Mouse (Mus musculus): ENCODE data around the gene Ankmy2. TPM values are rescaled to one million over a fixed set of nuclear protein-coding genes. Genes with fewer than 3 reads are reported as not detected.

Ankmy2 gene
- polyA plus RNA-seq, 1 experiment = 16.9 TPM

GRCm38 (mm10) chr12:36136285-36136684 is 20.6 kb upstream of the Ankmy2 start:
- no peaks in the 10 kb centered on the region for H3K4me1 ChIP-seq (ENCODE audit: control insufficient read depth, insufficient read depth, low read length)
- H3K27me3 ChIP-seq (replicated peaks; ENCODE audit: control insufficient read depth, insufficient read depth, low read length) = no peaks in the 10 kb centered on the region
- WGBS = 95% methylated on average over 8 of the region's 8 CpGs
- no peak overlapping the region for H3K27ac ChIP-seq (ENCODE audit: insufficient read depth, low read depth, low read length)
- no peak for DNase-seq
- TF ChIP-seq CTCF (conservative IDR thresholded peaks at IDR 0.05; ENCODE audit: insufficient read depth, insufficient read length, low read depth, low read length) (no peak), POLR2A (IDR thresholded peaks at IDR 0.05; ENCODE audit: low read depth, low read length) (no peak)
- no peak overlapping the region for H3K4me3 ChIP-seq (ENCODE audit: insufficient read depth, low read depth, low read length)
- no peaks in the 10 kb centered on the region; the same call in 1 of the 2 replicates for H3K36me3 ChIP-seq (ENCODE audit: control insufficient read depth, insufficient read depth, low read length)

- 85% methylated on average over 4 of the region's 4 CpGs for WGBS
- Histone ChIP-seq H3K36me3 (ENCODE audit: control insufficient read depth, insufficient read depth, low read length) (no peaks in the 10 kb centered on the region; the same call in 1 of the 2 replicates), H3K27me3 (replicated peaks; ENCODE audit: control insufficient read depth, insufficient read depth, low read length) (no peaks in the 10 kb centered on the region), H3K4me3 (ENCODE audit: insufficient read depth, low read depth, low read length) (no peak overlapping the region), H3K27ac (ENCODE audit: insufficient read depth, low read depth, low read length) (no peak overlapping the region), H3K4me1 (ENCODE audit: control insufficient read depth, insufficient read depth, low read length) (no peaks in the 10 kb centered on the region)
- TF ChIP-seq CTCF (conservative IDR thresholded peaks at IDR 0.05; ENCODE audit: insufficient read depth, insufficient read length, low read depth, low read length) (no peak), POLR2A (IDR thresholded peaks at IDR 0.05; ENCODE audit: low read depth, low read length) (no peak)
- no peak for DNase-seq
Observed at GRCm38 (mm10) chr12:36137192-36137591, 19.7 kb upstream of the Ankmy2 start.

GRCm38 (mm10) chr12:36140401-36140800 is 16.5 kb upstream of the Ankmy2 start:
- Histone ChIP-seq H3K4me3 (ENCODE audit: insufficient read depth, low read depth, low read length) (no peak overlapping the region), H3K36me3 (ENCODE audit: control insufficient read depth, insufficient read depth, low read length) (no peaks in the 10 kb centered on the region), H3K27me3 (replicated peaks; ENCODE audit: control insufficient read depth, insufficient read depth, low read length) (no peaks in the 10 kb centered on the region), H3K4me1 (ENCODE audit: control insufficient read depth, insufficient read depth, low read length) (no peaks in the 10 kb centered on the region), H3K27ac (ENCODE audit: insufficient read depth, low read depth, low read length) (no peak overlapping the region)
- WGBS = 82% methylated on average over 6 of the region's 6 CpGs
- TF ChIP-seq POLR2A (IDR thresholded peaks at IDR 0.05; ENCODE audit: low read depth, low read length) (no peak), CTCF (conservative IDR thresholded peaks at IDR 0.05; ENCODE audit: insufficient read depth, insufficient read length, low read depth, low read length) (no peak)
- DNase-seq = peak; percentile 9

GRCm38 (mm10) chr12:36146230-36147011 is 10.5 kb upstream of the Ankmy2 start:
- TF ChIP-seq POLR2A (IDR thresholded peaks at IDR 0.05; ENCODE audit: low read depth, low read length) = no peak
- no peak for TF ChIP-seq CTCF (conservative IDR thresholded peaks at IDR 0.05; ENCODE audit: insufficient read depth, insufficient read length, low read depth, low read length)
- 76% methylated on average over 3 of the region's 3 CpGs for WGBS
- Histone ChIP-seq H3K4me3 (ENCODE audit: insufficient read depth, low read depth, low read length) (no peak overlapping the region), H3K27ac (ENCODE audit: insufficient read depth, low read depth, low read length) (no peak overlapping the region), H3K27me3 (replicated peaks; ENCODE audit: control insufficient read depth, insufficient read depth, low read length) (no peaks in the 10 kb centered on the region), H3K36me3 (ENCODE audit: control insufficient read depth, insufficient read depth, low read length) (no peaks in the 10 kb centered on the region), H3K4me1 (ENCODE audit: control insufficient read depth, insufficient read depth, low read length) (peaks cover 3% of the 10 kb centered on the region; the same call in 1 of the 2 replicates)
- no peak for DNase-seq

GRCm38 (mm10) chr12:36150265-36150664 is 6.6 kb upstream of the Ankmy2 start:
- no peaks in the 10 kb centered on the region for H3K36me3 ChIP-seq (ENCODE audit: control insufficient read depth, insufficient read depth, low read length)
- WGBS = 91% methylated on average over 2 of the region's 2 CpGs

GRCm38 (mm10) chr12:36150737-36151136 is 6.2 kb upstream of the Ankmy2 start:
- Histone ChIP-seq H3K36me3 (ENCODE audit: control insufficient read depth, insufficient read depth, low read length) (no peaks in the 10 kb centered on the region), H3K27me3 (replicated peaks; ENCODE audit: control insufficient read depth, insufficient read depth, low read length) (no peaks in the 10 kb centered on the region), H3K4me3 (ENCODE audit: insufficient read depth, low read depth, low read length) (no peak overlapping the region), H3K27ac (ENCODE audit: insufficient read depth, low read depth, low read length) (no peak overlapping the region), H3K4me1 (ENCODE audit: control insufficient read depth, insufficient read depth, low read length) (peaks cover 5% of the 10 kb centered on the region; the same call in 1 of the 2 replicates)
- WGBS = 90% methylated on average over 2 of the region's 2 CpGs
- DNase-seq = no peak
- TF ChIP-seq CTCF (conservative IDR thresholded peaks at IDR 0.05; ENCODE audit: insufficient read depth, insufficient read length, low read depth, low read length) (no peak), POLR2A (IDR thresholded peaks at IDR 0.05; ENCODE audit: low read depth, low read length) (no peak)

More at GRCm38 (mm10) chr12:36150265-36150664, 6.6 kb upstream of the Ankmy2 start:
- peaks cover 5% of the 10 kb centered on the region; the same call in 1 of the 2 replicates for H3K4me1 ChIP-seq (ENCODE audit: control insufficient read depth, insufficient read depth, low read length)
- no peak overlapping the region for H3K4me3 ChIP-seq (ENCODE audit: insufficient read depth, low read depth, low read length)
- H3K27ac ChIP-seq (ENCODE audit: insufficient read depth, low read depth, low read length) = no peak overlapping the region
- no peak for DNase-seq
- H3K27me3 ChIP-seq (replicated peaks; ENCODE audit: control insufficient read depth, insufficient read depth, low read length) = no peaks in the 10 kb centered on the region
- TF ChIP-seq POLR2A (IDR thresholded peaks at IDR 0.05; ENCODE audit: low read depth, low read length) (no peak), CTCF (conservative IDR thresholded peaks at IDR 0.05; ENCODE audit: insufficient read depth, insufficient read length, low read depth, low read length) (no peak)

- peak; percentile 15 for DNase-seq
- H3K36me3 ChIP-seq (ENCODE audit: control insufficient read depth, insufficient read depth, low read length) = no peaks in the 10 kb centered on the region
- H3K27ac ChIP-seq (ENCODE audit: insufficient read depth, low read depth, low read length) = no peak overlapping the region
- TF ChIP-seq CTCF (conservative IDR thresholded peaks at IDR 0.05; ENCODE audit: insufficient read depth, insufficient read length, low read depth, low read length) (no peak), POLR2A (IDR thresholded peaks at IDR 0.05; ENCODE audit: low read depth, low read length) (no peak)
- peaks cover 5% of the 10 kb centered on the region; the same call in 1 of the 2 replicates for H3K4me1 ChIP-seq (ENCODE audit: control insufficient read depth, insufficient read depth, low read length)
- no peaks in the 10 kb centered on the region for H3K27me3 ChIP-seq (replicated peaks; ENCODE audit: control insufficient read depth, insufficient read depth, low read length)
- WGBS = 21% methylated on average over 8 of the region's 8 CpGs
- peak overlapping the region; percentile 21 for H3K4me3 ChIP-seq (ENCODE audit: insufficient read depth, low read depth, low read length)
Observed at GRCm38 (mm10) chr12:36155141-36155641, 1.7 kb upstream of the Ankmy2 start.

All from kidney, adult 2 months (tissue).